Mouse (Mus musculus): ENCODE data around the gene Aicda. TPM values are rescaled to one million over a fixed set of nuclear protein-coding genes. Genes with fewer than 3 reads are reported as not detected.
A peak's percentile ranks its signal among the peaks of the same experiment; 100 is the strongest.

Aicda gene
- total RNA-seq, 2 experiments from 2014 or later, result not detected

- no peak for DNase-seq
Observed at GRCm38 (mm10) chr6:122601615-122602014, 48.0 kb downstream of the Aicda start.

- DNase-seq, result peak; percentile 77
Observed at GRCm38 (mm10) chr6:122602242-122602991, 48.8 kb downstream of the Aicda start, which contains the start of gene Apobec1. Gene Apobec1 (minus strand): TSS chr6:122602444.

GRCm38 (mm10) chr6:122602992-122603322 lies 49.4 kb downstream of the Aicda start:
- DNase-seq, result no peak

GRCm38 (mm10) chr6:122604260-122604659 lies 50.7 kb downstream of the Aicda start:
- DNase-seq, result no peak

- no peak for DNase-seq
Observed at GRCm38 (mm10) chr6:122605483-122605882, 51.9 kb downstream of the Aicda start.

GRCm38 (mm10) chr6:122606661-122607060 lies 53.1 kb downstream of the Aicda start:
- no peak for DNase-seq

- DNase-seq, result no peak
Observed at GRCm38 (mm10) chr6:122607700-122608099, 54.1 kb downstream of the Aicda start.

GRCm38 (mm10) chr6:122608434-122609376 lies 55.1 kb downstream of the Aicda start:
- no peak for DNase-seq

GRCm38 (mm10) chr6:122609377-122609728 lies 55.8 kb downstream of the Aicda start:
- no peak for DNase-seq

GRCm38 (mm10) chr6:122609771-122610170 lies 56.2 kb downstream of the Aicda start, which contains the start of gene Gdf3:
Gene Gdf3 (minus strand): TSS chr6:122610087.
- DNase-seq, result no peak

- no peak for DNase-seq
Observed at GRCm38 (mm10) chr6:122612426-122612825, 58.8 kb downstream of the Aicda start.

Other genes with a start within 250 kb of the Aicda start
- 10 to 100 TPM; 53.4 to 54.6 TPM for gene M6pr, start 245.1 kb upstream of the Aicda start, total RNA-seq (2021)
- gene Phc1, start 213.2 kb upstream of the Aicda start, total RNA-seq (2021), result 10 to 100 TPM; 32.6 to 36.5 TPM
- gene Rimklb, start 55.0 kb upstream of the Aicda start, total RNA-seq (2021), result 1 to 10 TPM in 1 of 2 experiments, under 1 TPM in 1; 0.38 to 1.6 TPM
- 10 to 100 TPM; 54.8 to 64.5 TPM for gene Mfap5, start 48.0 kb upstream of the Aicda start, total RNA-seq (2021)
- gene Apobec1, start 48.6 kb downstream of the Aicda start, total RNA-seq (2021), result 1 to 10 TPM; 4.0 to 7.4 TPM
- gene Gdf3, start 56.3 kb downstream of the Aicda start, total RNA-seq (2021), result not detected
- not detected for gene Dppa3, start 72.6 kb downstream of the Aicda start, total RNA-seq (2021)
- gene Nanog, start 153.7 kb downstream of the Aicda start, total RNA-seq (2021), result under 1 TPM; 0.38 to 0.41 TPM
- 1 to 10 TPM; 2.0 to 3.3 TPM for gene Slc2a3, start 247.8 kb downstream of the Aicda start, total RNA-seq (2021)